Mouse (Mus musculus) cerebellum, adult (tissue): ENCODE results near the gene Gm960.
"Not testable (repeated sequence)": the region's sequence is repeated elsewhere in the genome, so short reads cannot be mapped to it uniquely, and the experiment has no call there.

Source experiments
- ATAC-seq: cut with Nextera tagmentation; 2 replicates; pipeline ENCODE4 v1.9.2; 2017; ENCODE audit warnings: mild to moderate bottlenecking, moderate library complexity, mixed read lengths; ENCODE audit not compliant: insufficient number of reproducible peaks, low FRiP score, low TSS enrichment

The Gm960 gene

GRCm38 (mm10) chr19:4596071-4596470 is 102.4 kb downstream of the Gm960 start:
- no peak for ATAC-seq

DNA sequence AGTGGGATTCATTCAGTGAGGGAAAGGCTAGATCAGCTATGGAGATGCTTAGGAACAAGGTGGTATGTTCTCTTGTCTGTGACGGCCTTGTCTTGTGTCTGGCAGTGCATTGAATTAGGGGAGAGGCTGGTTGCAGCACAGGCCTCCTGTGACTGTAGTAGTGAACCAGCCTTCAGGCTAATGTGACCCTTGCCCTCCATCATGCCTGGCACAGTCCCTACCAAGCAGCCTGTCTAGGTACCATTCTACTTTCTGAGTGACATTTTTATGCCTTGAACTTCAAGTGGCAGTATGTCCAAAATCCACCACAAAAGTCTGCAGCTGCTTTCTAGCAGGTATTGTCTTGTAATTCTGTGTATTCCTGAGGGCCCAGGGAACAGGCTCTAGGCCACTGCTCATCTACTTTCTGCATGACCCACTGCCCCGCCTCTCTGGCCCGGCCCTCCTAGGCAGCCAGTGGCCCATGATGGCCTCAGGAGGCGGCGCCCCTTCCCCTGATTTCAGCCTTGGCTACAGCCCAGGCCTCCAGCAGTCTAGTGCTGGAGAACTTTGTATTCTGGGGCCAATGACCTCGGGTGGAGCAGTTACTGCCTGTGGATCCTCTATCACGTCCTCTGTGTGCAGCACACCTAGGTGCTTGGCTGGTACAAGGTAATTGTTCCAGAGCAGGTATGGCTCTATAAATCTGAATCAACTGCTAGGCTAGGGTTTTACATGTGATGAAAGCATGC is 104.5 kb downstream of the Gm960 start:
- ATAC-seq = no peak

DNA sequence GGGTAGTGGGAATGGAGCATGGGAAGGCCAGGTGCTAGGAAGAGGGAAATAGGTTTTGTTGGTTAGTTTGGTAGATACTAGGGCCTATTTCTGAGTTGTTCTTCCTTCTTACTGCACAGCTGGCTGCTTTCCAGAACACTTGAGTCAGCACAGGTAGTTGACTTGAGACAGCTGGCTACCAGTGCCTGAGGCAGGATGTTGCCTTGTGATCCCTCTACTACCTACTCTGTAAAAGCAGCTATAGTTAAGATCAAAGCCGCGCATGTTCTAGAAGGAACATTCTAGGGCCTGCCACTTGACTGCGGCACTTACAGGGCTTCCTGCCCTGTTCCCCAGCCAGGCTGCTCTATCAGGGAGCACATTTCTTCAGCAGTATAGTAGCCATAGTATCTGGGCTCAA is 108.4 kb downstream of the Gm960 start:
- no peak for ATAC-seq

- no peak for ATAC-seq
These were observed 109.4 kb downstream of the Gm960 start for GRCm38 (mm10) chr19:4589081-4589480.

DNA sequence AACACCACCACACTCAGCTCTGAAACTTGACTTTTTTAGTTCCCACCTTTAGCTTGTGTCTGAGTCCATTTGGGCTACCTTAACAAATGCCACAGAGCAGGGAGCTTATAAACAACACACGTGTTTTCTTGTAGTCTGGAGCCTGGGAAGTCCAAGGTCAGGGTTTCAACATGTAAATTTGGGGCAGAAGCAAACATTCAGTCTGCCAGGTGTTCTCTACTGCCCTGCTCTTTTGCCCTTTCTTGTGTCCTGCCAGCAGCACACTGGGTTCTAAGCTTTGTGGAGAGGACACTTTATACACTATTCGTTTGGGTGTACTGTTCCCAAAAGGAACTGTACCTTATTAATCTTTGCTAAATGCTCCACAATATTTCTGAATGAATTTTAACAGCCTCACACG is 110.0 kb downstream of the Gm960 start:
- ATAC-seq = no peak

GRCm38 (mm10) chr19:4587426-4587825 is 111.0 kb downstream of the Gm960 start:
- ATAC-seq = no peak

- ATAC-seq = not testable (repeated sequence)
These were observed 111.7 kb downstream of the Gm960 start for GRCm38 (mm10) chr19:4586783-4587182.

- no peak for ATAC-seq
These were observed 114.6 kb downstream of the Gm960 start for GRCm38 (mm10) chr19:4583856-4584255.

DNA sequence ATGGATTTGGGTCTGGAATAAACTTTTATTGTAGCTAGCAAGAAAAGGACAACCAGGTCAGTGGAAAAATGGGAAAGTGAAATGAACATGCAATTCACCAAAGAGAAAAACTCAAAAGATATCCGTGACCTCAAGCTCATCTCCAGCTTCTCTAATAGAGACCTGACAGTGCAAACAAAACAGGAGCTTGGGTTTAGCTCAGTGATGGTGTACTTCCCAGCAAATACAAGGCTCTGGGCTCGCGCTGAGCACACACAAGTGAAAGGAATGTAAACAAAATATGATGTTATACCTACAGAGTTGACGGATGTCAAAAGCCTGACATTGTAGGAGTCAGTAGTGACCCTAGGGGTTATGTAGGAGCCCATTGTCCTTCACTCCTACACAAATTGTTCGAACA is 119.2 kb downstream of the Gm960 start:
- no peak for ATAC-seq

- ATAC-seq = peak; percentile 26; the same call in 1 of the 2 replicates
These were observed 119.7 kb downstream of the Gm960 start for GRCm38 (mm10) chr19:4578799-4579198.
